Mouse (Mus musculus): Measurements from ENCODE around the gene Mycbp. TPM values are rescaled to one million over a fixed set of nuclear protein-coding genes. Genes with fewer than 3 reads are reported as not detected.
A peak's percentile ranks its signal among the peaks of the same experiment; 100 is the strongest.
"Not testable (repeated sequence)": the region's sequence is repeated elsewhere in the genome, so short reads cannot be mapped to it uniquely, and the experiment has no call there.

Gene Mycbp
- polyA plus RNA-seq, 2 experiments from 2014 or later = 13.7 to 14.9 TPM

DNA sequence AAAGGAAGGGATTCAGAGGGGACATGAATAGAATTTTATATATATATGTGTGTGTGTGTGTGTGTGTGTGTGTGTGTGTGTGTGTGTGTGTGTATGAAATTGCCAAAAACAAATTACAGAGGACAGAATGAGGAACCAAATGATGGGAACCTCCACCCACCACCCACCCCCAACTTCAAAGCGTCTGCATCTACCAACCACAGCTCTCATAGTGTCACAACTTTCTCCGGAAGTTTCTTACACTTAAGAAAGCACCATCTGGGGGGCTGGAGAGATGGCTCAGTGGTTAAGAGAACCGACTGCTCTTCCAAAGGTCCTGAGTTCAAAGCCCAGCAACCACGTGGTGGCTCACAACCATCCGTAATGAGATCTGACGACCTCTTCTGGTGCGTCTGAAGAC is 36.2 kb downstream of the Mycbp start:
- ATAC-seq = not testable (repeated sequence)

DNA sequence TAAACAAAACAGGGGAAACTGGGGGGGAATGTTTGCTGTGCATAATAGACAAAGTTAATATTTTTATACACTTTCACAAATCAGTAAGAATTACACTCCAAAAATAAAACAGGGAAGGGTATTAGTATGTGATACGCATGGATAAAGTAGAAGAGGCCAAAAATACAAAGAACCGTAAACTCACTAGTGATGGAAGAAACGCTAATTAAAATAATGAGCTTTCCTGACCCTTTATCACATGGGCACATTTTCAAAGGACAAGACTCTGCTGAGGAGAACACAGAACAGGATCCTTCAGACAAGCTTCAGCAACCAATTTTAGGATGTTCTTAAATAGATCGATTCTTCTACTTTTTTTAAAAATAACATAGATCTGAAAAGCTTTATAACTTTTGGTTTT is 42.1 kb downstream of the Mycbp start:
- ATAC-seq = no peak

DNA sequence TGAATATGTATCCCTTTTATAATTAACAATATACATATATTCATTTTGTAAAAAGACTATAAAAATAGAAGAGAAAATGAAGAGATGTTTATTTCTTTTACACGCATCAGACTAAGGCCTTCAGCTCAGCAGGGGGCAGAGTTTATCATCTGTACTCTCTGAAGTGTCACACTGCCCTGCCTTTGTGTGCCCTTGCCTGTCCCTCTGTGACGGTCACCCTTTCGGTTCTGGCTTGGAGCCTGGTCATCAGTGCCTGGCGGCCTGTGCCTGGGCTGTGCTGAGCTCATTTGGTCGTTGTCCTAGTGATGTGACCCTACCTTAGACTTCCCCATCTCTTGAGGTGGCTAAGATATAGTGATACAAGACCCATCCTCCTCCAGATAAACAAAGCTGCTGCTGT is 42.5 kb downstream of the Mycbp start:
- no peak for ATAC-seq

DNA sequence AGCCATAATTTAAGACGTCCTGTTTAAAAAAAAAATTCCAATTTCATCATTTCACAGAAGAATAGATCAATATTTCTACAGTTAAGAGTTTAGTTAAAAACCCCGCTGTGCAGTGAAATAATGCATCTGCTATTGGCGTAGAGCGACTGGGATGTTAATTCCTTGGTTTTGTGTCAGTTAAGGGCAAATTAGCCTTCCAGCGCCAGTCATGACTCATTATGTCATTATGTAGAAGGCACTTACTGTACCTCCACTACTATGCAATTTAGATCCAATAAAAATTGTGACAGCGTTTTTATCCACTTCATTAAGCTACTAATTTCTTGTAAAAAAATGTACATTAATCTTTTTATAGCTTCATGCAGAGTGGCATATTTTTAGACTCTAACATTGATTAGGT is 44.3 kb downstream of the Mycbp start:
- ATAC-seq = no peak

DNA sequence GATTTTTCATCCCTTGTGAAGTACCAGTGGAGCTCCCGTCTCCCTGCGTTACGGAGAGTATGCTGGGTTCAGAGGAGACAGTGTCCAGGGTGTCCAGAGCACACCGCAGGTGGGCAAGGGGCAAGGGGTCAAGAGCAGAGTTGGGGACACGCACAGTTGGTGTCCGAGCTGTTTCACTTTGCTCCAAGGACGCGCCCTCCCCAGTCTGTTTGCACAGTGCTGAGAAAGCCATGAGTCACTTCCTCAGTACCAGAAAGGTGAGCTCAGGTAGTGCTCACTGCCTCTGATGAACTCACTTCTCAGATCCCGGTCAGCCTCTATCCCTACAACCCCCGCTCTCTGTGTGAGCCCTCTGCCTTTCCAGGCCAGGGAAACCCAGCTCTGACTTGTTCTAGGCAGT is 45.0 kb downstream of the Mycbp start:
- ATAC-seq = no peak

DNA sequence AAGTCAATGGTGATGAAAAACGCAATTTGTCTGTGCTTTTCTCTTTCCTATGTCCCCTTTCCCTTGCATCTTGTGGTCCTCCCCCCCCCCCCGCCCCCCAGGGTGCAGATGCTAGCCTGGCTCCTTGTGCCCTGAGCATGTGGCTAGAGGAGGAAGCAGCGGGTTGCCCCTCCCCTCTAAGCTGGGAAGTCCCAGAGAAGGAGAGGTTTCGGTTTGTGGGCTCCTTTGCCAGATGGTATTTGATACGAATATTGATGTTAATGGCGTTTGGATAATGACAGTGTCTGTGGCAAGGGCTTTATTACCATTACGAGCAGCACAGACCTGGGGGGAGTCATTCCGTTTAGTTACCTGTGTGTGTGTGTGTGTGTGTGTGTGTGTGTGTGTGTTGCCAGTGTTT is 47.4 kb downstream of the Mycbp start:
- ATAC-seq = peak; percentile 62

DNA sequence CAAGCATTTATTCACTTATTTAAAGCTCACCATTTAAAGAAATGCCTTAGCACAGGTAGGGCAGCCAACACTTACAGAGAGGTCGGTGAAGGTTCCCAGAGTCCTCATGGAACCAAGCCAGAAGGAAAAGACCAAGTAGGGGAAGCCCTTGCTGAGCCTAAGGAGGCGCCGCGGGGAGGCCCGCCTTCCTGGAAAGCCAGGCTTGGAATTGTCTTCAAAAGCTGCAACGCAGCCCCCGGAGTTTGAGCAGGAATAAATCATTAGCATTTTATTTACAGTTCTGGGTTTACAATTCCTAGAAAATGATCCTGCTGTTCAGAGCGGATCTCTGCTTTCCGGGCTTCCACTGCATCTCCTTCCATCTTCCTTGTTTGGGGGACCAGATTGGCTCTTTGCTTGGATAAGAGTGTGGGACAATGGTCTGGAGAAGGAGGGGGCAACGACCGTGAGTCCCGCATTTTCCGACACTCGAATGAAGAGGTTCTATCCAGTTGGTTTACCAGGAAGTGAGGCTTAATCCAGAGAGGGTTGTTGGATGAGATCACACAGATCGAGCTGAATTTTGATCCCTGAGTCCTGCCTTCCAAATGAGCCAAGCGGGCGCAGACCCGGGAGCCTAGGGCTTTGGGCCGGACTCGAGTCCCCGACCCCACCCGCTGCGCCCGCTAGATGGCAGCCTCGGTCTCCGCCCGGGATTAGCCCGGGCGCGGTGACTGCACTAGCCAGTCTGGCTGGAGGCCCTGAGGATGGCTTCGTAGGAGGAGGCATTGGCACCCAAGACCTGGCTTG is 52.3 kb downstream of the Mycbp start:
- no peak for ATAC-seq

DNA sequence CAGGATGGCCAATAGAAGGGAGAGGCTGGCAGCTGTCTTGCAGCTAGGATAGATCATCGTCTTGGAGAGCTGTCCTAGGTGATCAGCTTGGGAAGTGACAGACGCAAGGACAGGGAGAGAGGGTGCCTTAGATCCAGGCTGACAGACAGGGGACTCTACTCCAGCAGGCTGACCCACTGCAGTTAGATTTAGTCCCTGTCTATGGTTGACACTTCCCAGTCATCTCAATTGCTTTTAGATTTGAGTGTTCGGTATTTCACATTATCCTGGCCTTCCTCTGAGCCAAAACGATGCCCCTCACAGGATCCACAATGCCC is 52.8 kb downstream of the Mycbp start:
- no peak for ATAC-seq

DNA sequence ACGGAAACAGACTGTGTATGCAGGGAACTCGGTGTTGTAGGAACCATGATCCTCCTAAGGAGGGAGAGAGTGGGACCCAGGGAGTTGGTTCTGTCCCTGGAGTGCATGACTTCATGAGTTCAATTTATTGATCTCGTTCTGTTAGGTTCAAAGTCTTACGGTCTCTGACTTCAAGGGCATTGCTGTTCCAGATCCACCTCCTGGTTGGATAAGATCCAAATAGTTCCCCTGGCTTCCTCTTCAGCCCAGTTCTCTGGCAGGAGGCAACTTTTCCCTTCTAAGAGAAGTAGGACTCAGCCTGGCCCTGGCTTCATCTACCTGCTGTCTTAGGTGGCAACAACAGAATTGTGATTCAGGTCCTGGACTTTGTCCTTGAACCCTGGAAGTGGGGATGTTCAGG is 53.3 kb downstream of the Mycbp start:
- ATAC-seq = no peak

DNA sequence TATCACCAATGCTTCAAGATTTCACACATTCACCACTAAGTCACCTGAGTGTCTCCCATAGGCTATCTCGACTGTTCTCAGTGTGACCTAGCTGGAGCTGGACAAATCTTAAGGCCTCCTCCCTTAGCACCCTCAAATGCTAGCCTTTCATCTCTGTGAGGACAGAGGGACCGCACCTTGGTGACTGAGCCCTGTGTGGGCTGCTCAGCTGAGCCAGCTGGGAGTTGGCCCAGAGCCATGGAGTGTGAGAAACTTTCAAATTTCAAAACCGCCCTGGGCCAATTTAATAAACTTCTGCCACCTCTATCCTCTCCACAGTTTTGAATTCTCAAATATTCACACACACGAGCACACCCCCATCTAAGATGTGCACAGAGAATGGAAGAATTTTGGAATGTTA is 56.3 kb downstream of the Mycbp start:
- ATAC-seq = no peak

Other genes starting within 250 kb of the Mycbp start
- 100 to 1,000 TPM; 161 to 185 TPM for gene Macf1, start 220.5 kb upstream of the Mycbp start, polyA plus RNA-seq (2017; shearing (Covaris generic))
- gene Ndufs5, start 186.6 kb upstream of the Mycbp start, polyA plus RNA-seq (2017; shearing (Covaris generic)) = 100 to 1,000 TPM; 104 to 124 TPM
- gene Akirin1, start 154.5 kb upstream of the Mycbp start, polyA plus RNA-seq (2017; shearing (Covaris generic)) = 10 to 100 TPM in 1 of 2 experiments, 1 to 10 TPM in 1; 8.3 to 14.4 TPM
- gene Rhbdl2, start 117.0 kb upstream of the Mycbp start, polyA plus RNA-seq (2017; shearing (Covaris generic)) = under 1 TPM in 1 of 2 experiments, not detected in 1; 0.81 TPM
- not detected for gene 4933427I04Rik, start 45.2 kb upstream of the Mycbp start, polyA plus RNA-seq (2017; shearing (Covaris generic))
- gene Rragc, start 12.6 kb downstream of the Mycbp start, polyA plus RNA-seq (2017; shearing (Covaris generic)) = 1 to 10 TPM; 4.6 to 7.7 TPM
- gene 4930535I16Rik, start 13.2 kb downstream of the Mycbp start, polyA plus RNA-seq (2017; shearing (Covaris generic)) = not detected

Measured in CD4-positive, CD25-positive, alpha-beta regulatory T cell, adult 4 months (primary cell).